Mouse (Mus musculus) adrenal gland (tissue): ENCODE results near the gene Rft1.

Experiments
- intact Hi-C: fragments of 180-260 bp; cut with DNase I; formaldehyde crosslinking; loops from one replicate; pipeline ENCODE4 v1.15.1; 2025

Gene Rft1

GRCm38 (mm10) chr14:30670161-30670560, 16.0 kb downstream of the Rft1 start:
- intact Hi-C loops: loop anchor here (5.0 kb wide), 1 partner anchor 78 kb away; no protein-coding TSS in a partner anchor

GRCm38 (mm10) chr14:30671095-30671985, 17.2 kb downstream of the Rft1 start:
- intact Hi-C loops: loop anchor here (5.0 kb wide), 1 partner anchor 79 kb away; no protein-coding TSS in a partner anchor

GRCm38 (mm10) chr14:30671986-30672312, 17.8 kb downstream of the Rft1 start:
- intact Hi-C loops: loop anchor here (5.0 kb wide), 1 partner anchor 80 kb away; no protein-coding TSS in a partner anchor

GRCm38 (mm10) chr14:30674947-30675346, 20.8 kb downstream of the Rft1 start:
- intact Hi-C loops: loop anchor here (5.0 kb wide), 1 partner anchor 83 kb away; no protein-coding TSS in a partner anchor

GRCm38 (mm10) chr14:30682131-30682530, 28.0 kb downstream of the Rft1 start:
- intact Hi-C loops: no loop called here

- intact Hi-C loops: loop anchor here (10.0 kb wide), 1 partner anchor 174 kb away; no protein-coding TSS in a partner anchor
These were observed 36.5 kb downstream of the Rft1 start for GRCm38 (mm10) chr14:30690685-30691084.

- intact Hi-C loops: loop anchor here (10.0 kb wide), 1 partner anchor 172 kb away; no protein-coding TSS in a partner anchor
These were observed 38.3 kb downstream of the Rft1 start for GRCm38 (mm10) chr14:30692439-30692838.

- intact Hi-C loops: loop anchor here (10.0 kb wide), 1 partner anchor 170 kb away; no protein-coding TSS in a partner anchor
These were observed 40.6 kb downstream of the Rft1 start for GRCm38 (mm10) chr14:30694786-30695185.

GRCm38 (mm10) chr14:30695609-30696008, 41.4 kb downstream of the Rft1 start:
- intact Hi-C loops: loop anchor here (10.0 kb wide), 1 partner anchor 169 kb away; no protein-coding TSS in a partner anchor

GRCm38 (mm10) chr14:30697407-30698052, 43.4 kb downstream of the Rft1 start:
- intact Hi-C loops: loop anchor here (10.0 kb wide), 1 partner anchor 167 kb away; no protein-coding TSS in a partner anchor

- intact Hi-C loops: loop anchor here (10.0 kb wide), 1 partner anchor 165 kb away; no protein-coding TSS in a partner anchor
These were observed 45.5 kb downstream of the Rft1 start for GRCm38 (mm10) chr14:30699656-30700055.

GRCm38 (mm10) chr14:30702512-30702911, 48.4 kb downstream of the Rft1 start:
- intact Hi-C loops: no loop called here

- intact Hi-C loops: no loop called here
These were observed 48.9 kb downstream of the Rft1 start for GRCm38 (mm10) chr14:30703079-30703478.

- intact Hi-C loops: no loop called here
These were observed 50.1 kb downstream of the Rft1 start for GRCm38 (mm10) chr14:30704098-30704855.

GRCm38 (mm10) chr14:30711892-30712291, 57.7 kb downstream of the Rft1 start:
- intact Hi-C loops: no loop called here

- intact Hi-C loops: no loop called here
These were observed 59.6 kb downstream of the Rft1 start for GRCm38 (mm10) chr14:30713769-30714168.

- intact Hi-C loops: loop anchor here (5.0 kb wide), 1 partner anchor 72 kb away; no protein-coding TSS in a partner anchor
These were observed 60.8 kb downstream of the Rft1 start, which contains the start of gene Sfmbt1 for GRCm38 (mm10) chr14:30714799-30715617. Gene Sfmbt1, plus strand, starts transcription at chr14:30714849.

- intact Hi-C loops: loop anchor here (5.0 kb wide), 1 partner anchor 72 kb away; no protein-coding TSS in a partner anchor
These were observed 61.5 kb downstream of the Rft1 start for GRCm38 (mm10) chr14:30715618-30716050.

GRCm38 (mm10) chr14:30716051-30716952, 62.1 kb downstream of the Rft1 start:
- intact Hi-C loops: loop anchor here (5.0 kb wide), 1 partner anchor 71 kb away; no protein-coding TSS in a partner anchor
